Mouse (Mus musculus) heart, adult 2 months (tissue): ENCODE data around the gene Slc12a8.

ENCODE experiments used
- CTCF ChIP-seq: fragments of 200-600 bp; IDR thresholded peaks from 2 replicates; pipeline ENCODE4 v1.8.1; 2022; ENCODE audit warnings: antibody characterized with exemption, mild to moderate bottlenecking, moderate library complexity
- POLR2A ChIP-seq: fragments of 200-500 bp; IDR thresholded peaks from 2 replicates; pipeline ENCODE4 v1.6.1; 2011; ENCODE audit warnings: mild to moderate bottlenecking, low read depth, low read length, control low read depth; ENCODE audit not compliant: insufficient read depth

DNA sequence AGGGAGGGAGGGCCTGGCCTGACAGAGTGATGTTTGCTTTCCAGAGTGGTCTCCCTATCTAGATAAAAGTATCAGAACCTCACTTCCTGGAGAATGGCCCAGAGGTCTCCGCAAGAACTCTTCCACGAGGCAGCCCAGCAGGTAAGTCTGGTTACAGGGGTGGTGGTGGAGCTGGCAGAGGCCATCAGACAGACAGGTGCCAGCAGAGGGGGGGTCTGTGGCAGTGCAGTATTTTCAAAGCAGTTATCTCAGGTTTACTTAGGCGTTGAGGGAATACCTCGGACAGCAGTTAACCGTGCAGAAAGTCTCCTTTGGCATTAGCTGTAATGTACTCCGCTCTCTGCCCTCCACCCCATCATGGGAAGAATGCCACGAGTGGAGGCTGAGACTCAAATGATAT is 1.1 kb downstream of the Slc12a8 start:
- TF ChIP-seq CTCF (no peak), POLR2A (no peak)
